In genomic region chr15:12194817-12195735, GRCm38 (mm10) we compare ENCODE assay signal across 12 mouse cellular contexts. TPM values are rescaled to one million over a fixed set of nuclear protein-coding genes. Genes with fewer than 3 reads are reported as not detected.
DNase-seq lines count a peak whose midpoint lies in the region; ATAC-seq and TF ChIP-seq lines count a peak whose summit lies in the region.
"Had no signal": no experiment of that assay in that cellular context is flagged by ENCODE, and none has a peak within 500 bp of the region (broad histone marks: within the 10 kb centered on the region; RNA-seq: fewer than 3 reads in every experiment).

No protein-coding gene starts in this region.

- H3K27ac ChIP-seq in heart, embryonic 14.5 days (replicated peaks in 1 of 2; ENCODE audit: control insufficient read depth in 1 of 2, insufficient read depth in 1 of 2, low read depth in 2 of 2, low read length in 2 of 2) = peak overlapping the region; percentile 72 to 76; a peak in 3 of 4 replicates
- H3K27ac ChIP-seq in testis, adult 2 months (ENCODE audit: control insufficient read depth, insufficient read depth, low read depth, low read length) = no peak overlapping the region; the same call in 1 of the 2 replicates
- H3K27ac ChIP-seq in limb, embryonic 15.5 days = peak overlapping the region; percentile 76
- H3K27ac ChIP-seq in stomach, postnatal 0 days (replicated peaks) = peak overlapping the region; percentile 88
- H3K27ac ChIP-seq: hindbrain, postnatal 0 days; neural tube, embryonic 12.5 days had no signal

- H3K4me2 ChIP-seq in heart, embryonic 14.5 days (ENCODE audit: low read length) = peak overlapping the region; percentile 58
- peak overlapping the region; percentile 31 for H3K4me2 ChIP-seq in limb, embryonic 15.5 days
- H3K4me2 ChIP-seq in stomach, postnatal 0 days (replicated peaks; ENCODE audit: low read depth) = peak overlapping the region; percentile 29
- H3K4me2 ChIP-seq: neural tube, embryonic 12.5 days had no signal

- WGBS in heart, embryonic 14.5 days = 40% methylated on average over 20 of the region's 20 CpGs
- WGBS in limb, embryonic 15.5 days = 66% methylated on average over 20 of the region's 20 CpGs
- 38% methylated on average over 20 of the region's 20 CpGs for WGBS in stomach, postnatal 0 days

- no peak for TF ChIP-seq POLR2A in testis, adult 2 months (IDR thresholded peaks at IDR 0.05; ENCODE audit: control insufficient read depth, low read depth, low read length)

- TF ChIP-seq CTCF in testis, adult 2 months (IDR thresholded peaks at IDR 0.05; ENCODE audit: control insufficient read depth, insufficient read depth, insufficient replicate concordance, low read depth, low read length) = no peak
- TF ChIP-seq CTCF in stomach, postnatal 0 days (IDR thresholded peaks at IDR 0.05; ENCODE audit: low read depth) = no peak

- no peaks in the 10 kb centered on the region for H3K27me3 ChIP-seq in heart, embryonic 14.5 days (ENCODE audit: control insufficient read depth, insufficient read depth, low read length)
- H3K27me3 ChIP-seq in testis, adult 2 months (ENCODE audit: control insufficient read depth, insufficient read depth, low read length) = no peaks in the 10 kb centered on the region
- H3K27me3 ChIP-seq in limb, embryonic 15.5 days = no peaks in the 10 kb centered on the region
- H3K27me3 ChIP-seq in stomach, postnatal 0 days (ENCODE audit: control insufficient read depth, insufficient read depth, low read length) = no peaks in the 10 kb centered on the region
- H3K27me3 ChIP-seq: neural tube, embryonic 12.5 days had no signal

- DNase-seq in heart, adult 8-10 months (ENCODE audit: low spot score) = no peak
- no peak for DNase-seq in testis, postnatal 14 days (ENCODE audit: low spot score)
- DNase-seq in stomach, postnatal 0 days (ENCODE audit: low spot score) = peak; percentile 35
- DNase-seq in cerebellum, postnatal 25 days = no peak
- no peak for DNase-seq in adrenal gland, postnatal 4 days (ENCODE audit: low spot score in 2 of 2)
- DNase-seq: cerebellum, adult 11 months had no signal

- H3K9ac ChIP-seq in heart, embryonic 14.5 days (ENCODE audit: low read length) = peak overlapping the region; percentile 36; the same call in 1 of the 2 replicates
- H3K9ac ChIP-seq in limb, embryonic 15.5 days = no peak overlapping the region
- H3K9ac ChIP-seq in stomach, postnatal 0 days (ENCODE audit: low read length) = peak overlapping the region; percentile 27; the same call in 1 of the 2 replicates
- H3K9ac ChIP-seq: neural tube, embryonic 12.5 days had no signal

- no peak for ATAC-seq in heart, embryonic 14.5 days (ENCODE audit: insufficient number of reproducible peaks, insufficient read depth, low FRiP score, low read depth)
- no peak for ATAC-seq in limb, embryonic 15.5 days (ENCODE audit: insufficient number of reproducible peaks, low FRiP score, low TSS enrichment, low read depth)
- ATAC-seq in stomach, postnatal 0 days (ENCODE audit: low FRiP score, low TSS enrichment) = no peak
- ATAC-seq: forebrain, embryonic 14.5 days; hindbrain, postnatal 0 days had no signal

- H3K9me3 ChIP-seq in heart, embryonic 14.5 days (ENCODE audit: control insufficient read depth, low read length) = no peaks in the 10 kb centered on the region
- H3K9me3 ChIP-seq in limb, embryonic 15.5 days = no peaks in the 10 kb centered on the region
- no peaks in the 10 kb centered on the region for H3K9me3 ChIP-seq in stomach, postnatal 0 days (ENCODE audit: control insufficient read depth, low read length)
- H3K9me3 ChIP-seq: neural tube, embryonic 12.5 days had no signal

- TF ChIP-seq EP300 in stomach, postnatal 0 days (optimal IDR thresholded peaks at IDR 0.05) = no peak

- H3K36me3 ChIP-seq in heart, embryonic 14.5 days (ENCODE audit: control insufficient read depth, insufficient read depth, low read length) = peaks cover 6% of the 10 kb centered on the region
- H3K36me3 ChIP-seq in testis, adult 2 months (ENCODE audit: control insufficient read depth, insufficient read depth, low read length) = no peaks in the 10 kb centered on the region
- H3K36me3 ChIP-seq in limb, embryonic 15.5 days = peaks cover 8% of the 10 kb centered on the region
- no peaks in the 10 kb centered on the region for H3K36me3 ChIP-seq in stomach, postnatal 0 days (ENCODE audit: control insufficient read depth, insufficient read depth, low read length)

- H3K4me1 ChIP-seq in heart, embryonic 14.5 days (ENCODE audit: control insufficient read depth in 2 of 2, insufficient read depth in 2 of 2, low read length in 2 of 2) = peaks cover 26 to 27% of the 10 kb centered on the region in 2 experiments
- no peaks in the 10 kb centered on the region; the same call in none of the 2 replicates for H3K4me1 ChIP-seq in testis, adult 2 months (ENCODE audit: control insufficient read depth, insufficient read depth, low read length)
- peaks cover 29% of the 10 kb centered on the region for H3K4me1 ChIP-seq in limb, embryonic 15.5 days
- 0 out of 2 replicates have a peak, but pooled peaks cover 2% of the 10 kb centered on the region for H3K4me1 ChIP-seq in stomach, postnatal 0 days (replicated peaks; ENCODE audit: control insufficient read depth, insufficient read depth)
- H3K4me1 ChIP-seq: neural tube, embryonic 12.5 days had no signal

- H3K4me3 ChIP-seq in heart, embryonic 14.5 days (ENCODE audit: control insufficient read depth in 1 of 2, insufficient read depth in 1 of 2, low read depth in 1 of 2, low read length in 2 of 2) = 0 out of 4 replicates have a peak overlapping the region, but pooled peaks of 1 of the 2 experiments have one; percentile 7
- peak overlapping the region; percentile 81 for H3K4me3 ChIP-seq in testis, adult 2 months (ENCODE audit: control insufficient read depth, low read depth, low read length)
- H3K4me3 ChIP-seq in limb, embryonic 15.5 days = no peak overlapping the region
- no peak overlapping the region for H3K4me3 ChIP-seq in stomach, postnatal 0 days (ENCODE audit: low read depth, low read length)
- H3K4me3 ChIP-seq: neural tube, embryonic 12.5 days had no signal

RNA-seq across cellular contexts. Expression of gene Mtmr12, which starts 9.8 kb away (rescaled TPM):
- polyA plus RNA-seq in heart, embryonic 14.5 days (2014; fragmentation: Nextera tagmentation; extraction: Ambion mirVana) = 13.6 and 15.4 TPM in 2 replicates
- total RNA-seq in heart, adult 8-10 months (2022) = 10 to 100 TPM in 2 of 4 experiments, 1 to 10 TPM in 2; 6.8 to 11.1 (median 9.0) TPM
- 26.2 and 27.0 TPM in 2 replicates for polyA plus RNA-seq in testis, adult 2 months (2012; rRNA removed)
- 15.0 TPM in 2 replicates for polyA plus RNA-seq in limb, embryonic 15.5 days (2015; fragmentation: Nextera tagmentation; extraction: Ambion mirVana)
- 6.8 and 7.3 TPM in 2 replicates for polyA plus RNA-seq in stomach, postnatal 0 days (2015; fragmentation: Nextera tagmentation; extraction: Ambion mirVana)
- total RNA-seq in adrenal gland, postnatal 4 days (2021) = 10 to 100 TPM; 27.0 to 27.8 TPM
